Comparison of ENCODE assay signal across 14 mouse cellular contexts in the genomic region with DNA sequence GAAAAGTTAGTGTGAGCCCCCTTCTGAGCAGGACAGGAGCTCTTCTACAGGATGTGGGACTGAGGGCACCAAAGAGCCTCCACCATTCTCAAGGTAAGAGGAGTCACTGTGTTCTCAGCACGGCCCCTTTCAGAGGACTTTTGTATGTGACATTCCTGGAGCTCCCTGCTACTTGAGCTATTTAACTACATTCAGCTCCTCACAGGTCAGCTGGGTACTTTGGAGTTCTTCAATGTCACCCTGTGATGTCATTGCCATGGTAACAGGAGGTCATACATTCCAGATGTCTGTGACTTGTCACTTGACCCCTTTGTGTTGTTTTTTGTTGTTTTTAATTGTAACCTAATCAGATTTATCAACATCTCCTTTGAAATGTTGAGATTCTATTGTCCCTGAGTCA.
A peak's percentile ranks its signal among the peaks of the same experiment; 100 is the strongest.
DNase-seq lines count a peak whose midpoint lies in the region; ATAC-seq lines count a peak whose summit lies in the region.
"Had no signal": no experiment of that assay in that cellular context is flagged by ENCODE, and none has a peak within 500 bp of the region (broad histone marks: within the 10 kb centered on the region; RNA-seq: fewer than 3 reads in every experiment).

No protein-coding gene starts in this region.

- no peaks in the 10 kb centered on the region for H3K36me3 ChIP-seq in hindbrain, embryonic 11.5 days (ENCODE audit: control insufficient read depth, insufficient read depth, low read length)
- H3K36me3 ChIP-seq in hindbrain, embryonic 16.5 days (ENCODE audit: control insufficient read depth, insufficient read depth, low read length) = no peaks in the 10 kb centered on the region
- no peaks in the 10 kb centered on the region for H3K36me3 ChIP-seq in limb, embryonic 10.5 days
- H3K36me3 ChIP-seq: forebrain, embryonic 12.5 days; hindbrain, embryonic 10.5 days had no signal

- no peaks in the 10 kb centered on the region for H3K27me3 ChIP-seq in hindbrain, embryonic 11.5 days (ENCODE audit: control insufficient read depth, insufficient read depth, low read length)
- no peaks in the 10 kb centered on the region for H3K27me3 ChIP-seq in hindbrain, embryonic 16.5 days (replicated peaks; ENCODE audit: control insufficient read depth, insufficient read depth, low read length)
- H3K27me3 ChIP-seq in limb, embryonic 10.5 days (ENCODE audit: low read depth, poor library complexity, severe bottlenecking) = no peaks in the 10 kb centered on the region
- H3K27me3 ChIP-seq: forebrain, embryonic 12.5 days had no signal

- H3K27ac ChIP-seq in hindbrain, embryonic 11.5 days (ENCODE audit: low read depth, low read length) = no peak overlapping the region
- no peak overlapping the region for H3K27ac ChIP-seq in hindbrain, embryonic 16.5 days (ENCODE audit: low read depth, low read length)
- 0 out of 2 replicates have a peak overlapping the region, but pooled peaks have one; percentile 42 for H3K27ac ChIP-seq in limb, embryonic 10.5 days
- H3K27ac ChIP-seq: forebrain, embryonic 12.5 days; hindbrain, embryonic 10.5 days; liver, embryonic 14.5 days had no signal

- 5% methylated on average over 1 of the region's 1 CpGs for WGBS in hindbrain, embryonic 11.5 days
- 0% methylated on average over 1 of the region's 1 CpGs for WGBS in hindbrain, embryonic 16.5 days
- 4% methylated on average over 1 of the region's 1 CpGs for WGBS in limb, embryonic 10.5 days

- no peaks in the 10 kb centered on the region for H3K9me3 ChIP-seq in hindbrain, embryonic 11.5 days (ENCODE audit: control insufficient read depth, low read length)
- no peaks in the 10 kb centered on the region for H3K9me3 ChIP-seq in hindbrain, embryonic 16.5 days (ENCODE audit: control insufficient read depth, low read length)
- no peaks in the 10 kb centered on the region for H3K9me3 ChIP-seq in limb, embryonic 10.5 days (replicated peaks)
- H3K9me3 ChIP-seq: forebrain, embryonic 12.5 days; hindbrain, embryonic 10.5 days had no signal

- H3K4me1 ChIP-seq in hindbrain, embryonic 11.5 days (replicated peaks; ENCODE audit: control insufficient read depth, insufficient read depth, low read length) = no peaks in the 10 kb centered on the region
- H3K4me1 ChIP-seq in hindbrain, embryonic 16.5 days (ENCODE audit: control insufficient read depth, insufficient read depth, low read depth, low read length) = no peaks in the 10 kb centered on the region
- peaks cover 21% of the 10 kb centered on the region for H3K4me1 ChIP-seq in limb, embryonic 10.5 days
- H3K4me1 ChIP-seq: forebrain, embryonic 12.5 days had no signal

- H3K4me2 ChIP-seq in hindbrain, embryonic 11.5 days (replicated peaks; ENCODE audit: low read depth, low read length) = no peak overlapping the region
- no peak overlapping the region for H3K4me2 ChIP-seq in hindbrain, embryonic 16.5 days (ENCODE audit: low read length)
- H3K4me2 ChIP-seq: forebrain, embryonic 12.5 days had no signal

- no peak overlapping the region for H3K4me3 ChIP-seq in hindbrain, embryonic 11.5 days (ENCODE audit: low read depth, low read length)
- H3K4me3 ChIP-seq in hindbrain, embryonic 16.5 days (ENCODE audit: low read length) = no peak overlapping the region
- H3K4me3 ChIP-seq in limb, embryonic 10.5 days = no peak overlapping the region
- H3K4me3 ChIP-seq: forebrain, embryonic 12.5 days; hindbrain, embryonic 10.5 days had no signal

- DNase-seq in hindbrain, embryonic 11.5 days (ENCODE audit: low spot score) = peak; percentile 27
- DNase-seq in ES-CJ7 (ENCODE audit: low read depth, low spot score) = peak; percentile 41
- DNase-seq in embryo, embryonic 11 days = peak; percentile 60
- DNase-seq in limb, embryonic 10.5 days (ENCODE audit: low spot score) = no peak
- no peak for DNase-seq in T-cell, adult 2 months (ENCODE audit: low spot score)
- DNase-seq in urinary bladder, postnatal 4 days (ENCODE audit: low spot score in 2 of 2) = no peak
- DNase-seq: cerebellum, adult 2 months; gastrocnemius, postnatal 36 days had no signal

- H3K9ac ChIP-seq in hindbrain, embryonic 11.5 days (ENCODE audit: low read depth, low read length) = no peak overlapping the region
- H3K9ac ChIP-seq in hindbrain, embryonic 16.5 days (ENCODE audit: low read depth, low read length) = no peak overlapping the region
- H3K9ac ChIP-seq: forebrain, embryonic 12.5 days; liver, embryonic 14.5 days had no signal

- no peak for ATAC-seq in hindbrain, embryonic 11.5 days (ENCODE audit: low FRiP score)
- no peak for ATAC-seq in hindbrain, embryonic 16.5 days
- ATAC-seq: CD4-positive, CD25-positive, alpha-beta regulatory T cell, adult 4 months; inflammation-experienced regulatory T-cells, adult 6 months had no signal

Comparison
In these comparisons a context has a peak if more than half of its experiments do, and no peak if none do; other contexts are left out.
1. DNase-seq: peak in hindbrain, embryonic 11.5 days (single experiment), ES-CJ7 (single experiment) and embryo, embryonic 11 days (single experiment); none in limb, embryonic 10.5 days (single experiment), T-cell, adult 2 months (single experiment) and urinary bladder, postnatal 4 days (0 of 2).